Mouse (Mus musculus) limb, embryonic 12.5 days (tissue): Measurements from ENCODE around the gene Blm. TPM values are rescaled to one million over a fixed set of nuclear protein-coding genes. Genes with fewer than 3 reads are reported as not detected.

Experiments
- ATAC-seq: fragments of 200-750 bp; cut with Nextera tagmentation; 2 replicates; pipeline ENCODE4 v1.8.0; 2017; ENCODE audit warnings: low read depth, moderate TSS enrichment; ENCODE audit not compliant: insufficient number of reproducible peaks, insufficient read depth, low FRiP score, low TSS enrichment
- H3K27ac ChIP-seq: fragments of 300-500 bp; sonication (generic); 2 replicates; pipeline ENCODE4 v1.5.1; 2016; ENCODE audit warnings: mild to moderate bottlenecking, moderate library complexity
- H3K27me3 ChIP-seq: fragments of 300-500 bp; sonication (generic); 2 replicates; pipeline ENCODE4 v1.6.1; 2016; ENCODE audit warnings: mild to moderate bottlenecking, moderate library complexity
- H3K36me3 ChIP-seq: fragments of 300-500 bp; sonication (generic); 2 replicates; pipeline ENCODE4 v1.6.1; 2016; ENCODE audit warnings: mild to moderate bottlenecking, moderate library complexity
- H3K4me1 ChIP-seq: fragments of 300-500 bp; sonication (generic); replicated peaks from 2 replicates; pipeline ENCODE4 v1.6.1; 2016
- H3K4me2 ChIP-seq: fragments of 300-500 bp; sonication (generic); 2 replicates; pipeline ENCODE4 v1.6.1; 2016; ENCODE audit warnings: mild to moderate bottlenecking, moderate library complexity
- H3K4me3 ChIP-seq: fragments of 300-500 bp; sonication (generic); replicated peaks from 2 replicates; pipeline ENCODE4 v1.5.1; 2016; ENCODE audit warnings: mild to moderate bottlenecking
- H3K9ac ChIP-seq: fragments of 300-500 bp; sonication (generic); replicated peaks from 2 replicates; pipeline ENCODE4 v1.6.1; 2016; ENCODE audit warnings: mild to moderate bottlenecking, moderate library complexity
- H3K9me3 ChIP-seq: fragments of 300-500 bp; sonication (generic); 2 replicates; pipeline ENCODE4 v1.6.1; 2016; ENCODE audit warnings: mild to moderate bottlenecking, moderate library complexity
- WGBS: fragments of 180-500 bp; shearing (Covaris S2); methylation state at CpG from one replicate; pipeline ENCODE4 v1.1.7; 2016; 5-methylcytosine and 5-hydroxymethylcytosine counted together
- polyA plus RNA-seq: library from polyadenylated mRNA; unstranded; fragments of >200 nt; fragmentation: Nextera tagmentation; extraction: Ambion mirVana; gene quantifications from 2 replicates; pipeline ENCODE4 v1.2.1, GENCODE M21; 2016

Blm gene
- polyA plus RNA-seq, 1 experiment from 2014 or later = 42.1 TPM

DNA sequence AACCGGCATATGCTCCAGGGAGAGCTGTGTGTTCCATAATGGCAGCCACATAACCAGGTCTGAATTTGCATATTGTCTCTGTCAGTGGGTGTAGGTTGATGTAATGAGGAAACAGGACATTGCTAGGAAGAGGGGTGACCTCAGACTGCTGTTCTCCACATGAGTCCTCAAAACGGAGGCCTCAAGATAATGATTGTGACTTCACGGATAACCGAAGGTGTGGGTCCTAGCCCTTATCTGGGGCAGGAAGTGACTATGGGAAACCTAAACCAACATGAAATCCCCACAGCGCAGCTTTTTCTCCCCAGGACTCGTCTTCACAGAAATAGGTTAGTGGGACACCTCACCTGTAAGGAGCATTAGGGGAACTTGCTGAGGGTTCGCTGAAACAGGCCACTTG lies 118.0 kb downstream of the Blm start:
- H3K4me2 ChIP-seq = no peak overlapping the region
- H3K36me3 ChIP-seq = no peaks in the 10 kb centered on the region
- no peak overlapping the region for H3K27ac ChIP-seq
- 91% methylated on average over 7 of the region's 7 CpGs for WGBS
- no peak overlapping the region for H3K9ac ChIP-seq
- no peak for ATAC-seq
- no peaks in the 10 kb centered on the region for H3K4me1 ChIP-seq
- no peaks in the 10 kb centered on the region for H3K9me3 ChIP-seq
- no peak overlapping the region for H3K4me3 ChIP-seq
- no peaks in the 10 kb centered on the region for H3K27me3 ChIP-seq

DNA sequence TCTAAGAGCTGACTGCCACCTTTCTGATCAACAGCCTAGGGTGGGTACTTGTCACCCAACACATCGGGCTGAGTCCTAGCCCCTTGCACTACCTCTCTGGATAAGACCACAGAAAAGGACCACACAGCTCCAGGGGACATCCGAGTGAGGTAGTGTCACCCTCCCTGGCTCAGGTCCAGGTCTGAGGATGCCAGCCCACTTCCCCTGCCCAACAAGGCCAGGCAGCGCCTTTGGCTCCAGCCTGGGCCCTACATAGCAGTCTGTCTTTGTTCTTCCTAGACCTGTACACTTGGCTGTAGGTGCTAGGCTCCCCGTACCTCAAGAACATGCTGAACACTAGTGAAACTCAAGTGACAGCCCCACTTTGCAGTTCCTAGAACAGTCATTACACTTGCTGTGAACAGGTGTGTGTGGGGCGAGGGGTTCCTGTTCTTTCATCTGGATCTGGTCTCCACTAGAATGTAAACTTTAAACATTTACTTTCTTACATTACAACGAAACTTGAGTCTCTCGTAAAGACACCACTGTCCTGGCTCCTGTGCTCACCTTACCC lies 120.5 kb downstream of the Blm start:
- Histone ChIP-seq H3K9ac (no peak overlapping the region), H3K36me3 (no peaks in the 10 kb centered on the region), H3K4me1 (no peaks in the 10 kb centered on the region), H3K27ac (no peak overlapping the region), H3K27me3 (no peaks in the 10 kb centered on the region), H3K4me3 (no peak overlapping the region), H3K9me3 (no peaks in the 10 kb centered on the region), H3K4me2 (no peak overlapping the region)
- ATAC-seq = no peak
- WGBS = 83% methylated on average over 7 of the region's 7 CpGs

- ATAC-seq = no peak
- Histone ChIP-seq H3K9ac (no peak overlapping the region), H3K4me1 (no peaks in the 10 kb centered on the region), H3K27me3 (no peaks in the 10 kb centered on the region), H3K36me3 (no peaks in the 10 kb centered on the region), H3K4me3 (no peak overlapping the region), H3K9me3 (no peaks in the 10 kb centered on the region), H3K4me2 (no peak overlapping the region), H3K27ac (no peak overlapping the region)
- WGBS = 76% methylated on average over 9 of the region's 9 CpGs
Measured at GRCm38 (mm10) chr7:80413512-80414302, 121.2 kb downstream of the Blm start.

GRCm38 (mm10) chr7:80412781-80413180 lies 122.1 kb downstream of the Blm start:
- Histone ChIP-seq H3K9ac (no peak overlapping the region), H3K36me3 (no peaks in the 10 kb centered on the region), H3K4me2 (no peak overlapping the region), H3K27me3 (no peaks in the 10 kb centered on the region), H3K27ac (no peak overlapping the region), H3K4me3 (no peak overlapping the region), H3K9me3 (no peaks in the 10 kb centered on the region), H3K4me1 (no peaks in the 10 kb centered on the region)
- ATAC-seq = no peak
- WGBS = 66% methylated on average over 5 of the region's 5 CpGs

DNA sequence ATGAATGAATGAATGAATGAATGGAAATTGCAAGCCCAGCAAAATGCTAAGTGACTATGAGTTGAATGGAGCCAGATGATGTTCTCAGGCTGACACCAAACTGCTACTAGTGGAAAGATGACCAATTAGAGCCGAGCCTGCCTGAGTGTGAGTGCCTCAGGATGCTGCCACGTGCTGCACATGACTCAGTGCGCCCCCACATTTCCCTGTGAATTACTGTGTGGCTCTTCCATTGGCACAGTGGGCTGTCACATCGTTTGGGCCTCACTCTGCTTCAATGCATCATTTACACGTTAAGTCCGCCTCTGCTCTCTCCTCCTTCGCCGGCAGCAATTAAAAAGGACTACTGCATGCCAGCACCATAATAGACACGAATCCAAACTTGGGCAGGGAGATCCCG lies 122.6 kb downstream of the Blm start:
- Histone ChIP-seq H3K27me3 (no peaks in the 10 kb centered on the region), H3K9me3 (no peaks in the 10 kb centered on the region), H3K36me3 (no peaks in the 10 kb centered on the region), H3K4me3 (no peak overlapping the region), H3K4me1 (no peaks in the 10 kb centered on the region), H3K27ac (no peak overlapping the region), H3K9ac (no peak overlapping the region), H3K4me2 (no peak overlapping the region)
- 68% methylated on average over 10 of the region's 10 CpGs for WGBS
- no peak for ATAC-seq

DNA sequence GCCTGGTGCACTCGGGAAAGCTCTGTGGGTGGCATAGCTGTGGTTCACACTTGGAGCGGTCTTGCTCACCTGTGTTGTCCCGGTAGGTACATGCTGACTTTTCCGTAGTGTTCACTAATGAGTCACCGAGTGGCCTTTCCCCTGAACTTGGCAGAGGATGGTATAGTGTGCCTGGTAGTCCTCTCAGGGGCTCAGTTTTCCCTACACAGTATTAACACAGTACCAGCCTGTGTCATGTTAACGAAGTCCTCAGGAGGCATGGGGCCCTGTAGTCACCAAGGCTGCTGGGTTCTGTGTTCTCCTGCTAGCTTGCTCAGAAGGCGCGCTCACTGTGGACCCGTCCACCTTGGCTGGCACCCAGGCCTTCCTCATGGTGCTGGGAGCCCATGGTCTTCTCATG lies 124.5 kb downstream of the Blm start:
- Histone ChIP-seq H3K9me3 (no peaks in the 10 kb centered on the region), H3K4me3 (no peak overlapping the region), H3K27me3 (peaks cover 6% of the 10 kb centered on the region; the same call in 1 of the 2 replicates), H3K9ac (no peak overlapping the region), H3K36me3 (no peaks in the 10 kb centered on the region), H3K27ac (no peak overlapping the region), H3K4me1 (no peaks in the 10 kb centered on the region), H3K4me2 (no peak overlapping the region)
- no peak for ATAC-seq
- WGBS = 81% methylated on average over 9 of the region's 9 CpGs

GRCm38 (mm10) chr7:80407712-80408111 lies 127.2 kb downstream of the Blm start:
- Histone ChIP-seq H3K36me3 (no peaks in the 10 kb centered on the region), H3K4me3 (no peak overlapping the region), H3K9me3 (no peaks in the 10 kb centered on the region), H3K27me3 (peaks cover 17% of the 10 kb centered on the region), H3K4me2 (no peak overlapping the region), H3K4me1 (peaks cover 4% of the 10 kb centered on the region; the same call in 1 of the 2 replicates), H3K9ac (no peak overlapping the region), H3K27ac (no peak overlapping the region)
- 76% methylated on average over 9 of the region's 9 CpGs for WGBS
- no peak for ATAC-seq

- no peak overlapping the region for H3K4me3 ChIP-seq
- H3K9me3 ChIP-seq = no peaks in the 10 kb centered on the region
- peaks cover 17% of the 10 kb centered on the region for H3K27me3 ChIP-seq
- 89% methylated on average over 3 of the region's 3 CpGs for WGBS
- peaks cover 10% of the 10 kb centered on the region for H3K4me1 ChIP-seq
- ATAC-seq = no peak
- no peaks in the 10 kb centered on the region for H3K36me3 ChIP-seq
- H3K4me2 ChIP-seq = no peak overlapping the region
- no peak overlapping the region for H3K9ac ChIP-seq
- H3K27ac ChIP-seq = no peak overlapping the region
Measured at GRCm38 (mm10) chr7:80406186-80406585, 128.7 kb downstream of the Blm start.

- H3K27ac ChIP-seq = no peak within 1 kb of the TSS
Measured at GRCm38 (mm10) chr7:80405188-80405695, 129.7 kb downstream of the Blm start, which contains the start of gene Furin. TSS of gene Furin (minus strand) at chr7:80405436.

More at GRCm38 (mm10) chr7:80405188-80405695, 129.7 kb downstream of the Blm start, which contains the start of gene Furin:
- H3K27me3 ChIP-seq = peaks cover 17% of the 10 kb centered on the region
- ATAC-seq = no peak
- no peak within 1 kb of the TSS for H3K4me3 ChIP-seq
- peaks cover 20% of the 10 kb centered on the region for H3K4me1 ChIP-seq
- no peaks in the 10 kb centered on the region for H3K9me3 ChIP-seq
- H3K4me2 ChIP-seq = no peak within 1 kb of the TSS
- WGBS = 46% methylated on average over 9 of the region's 9 CpGs
- no peak within 1 kb of the TSS for H3K9ac ChIP-seq
- no peaks in the 10 kb centered on the region for H3K36me3 ChIP-seq
